Mouse (Mus musculus) stomach, embryonic 16.5 days (tissue): ENCODE measurements around the gene Gnb4. TPM values are rescaled to one million over a fixed set of nuclear protein-coding genes. Genes with fewer than 3 reads are reported as not detected.

Experiments
- ATAC-seq: fragments of 200-750 bp; cut with Nextera tagmentation; 2 replicates; pipeline ENCODE4 v1.8.0; 2017; ENCODE audit warnings: moderate number of reproducible peaks, moderate TSS enrichment; ENCODE audit not compliant: insufficient read depth, low FRiP score
- H3K27ac ChIP-seq: fragments of 300-500 bp; sonication (generic); 2 replicates; pipeline ENCODE4 v1.5.1; 2014; ENCODE audit warnings: low read length
- H3K27me3 ChIP-seq: fragments of 300-500 bp; sonication (generic); 2 replicates; pipeline ENCODE4 v1.6.1; 2014; ENCODE audit warnings: low read length, control low read depth, mixed read lengths; ENCODE audit not compliant: control insufficient read depth, insufficient read depth
- H3K36me3 ChIP-seq: fragments of 300-500 bp; sonication (generic); 2 replicates; pipeline ENCODE4 v1.6.1; 2014; ENCODE audit warnings: low read length; ENCODE audit not compliant: control insufficient read depth, insufficient read depth
- H3K4me1 ChIP-seq: fragments of 300-500 bp; sonication (generic); 2 replicates; pipeline ENCODE4 v1.6.1; 2014; ENCODE audit warnings: low read length, control low read depth, mixed read lengths; ENCODE audit not compliant: control insufficient read depth, insufficient read depth
- H3K4me2 ChIP-seq: fragments of 300-500 bp; sonication (generic); 2 replicates; pipeline ENCODE4 v1.6.1; 2014; ENCODE audit warnings: low read depth, low read length, mixed read lengths
- H3K4me3 ChIP-seq: fragments of 300-500 bp; sonication (generic); replicated peaks from 2 replicates; pipeline ENCODE4 v1.5.1; 2014; ENCODE audit warnings: mild to moderate bottlenecking, low read length
- H3K9ac ChIP-seq: fragments of 300-500 bp; sonication (generic); 2 replicates; pipeline ENCODE4 v1.6.1; 2014; ENCODE audit warnings: low read length
- H3K9me3 ChIP-seq: fragments of 300-500 bp; sonication (generic); replicated peaks from 2 replicates; pipeline ENCODE4 v1.6.1; 2016; ENCODE audit warnings: low read length, control low read depth; ENCODE audit not compliant: control insufficient read depth
- WGBS: fragments of 180-500 bp; shearing (Covaris S2); extraction: QIAGEN DNeasy Blood & Tissue Kit; methylation state at CpG from one replicate; pipeline ENCODE4 v1.1.7; 2014; 5-methylcytosine and 5-hydroxymethylcytosine counted together
- polyA plus RNA-seq: library from polyadenylated mRNA; unstranded; fragments of >200 nt; fragmentation: Nextera tagmentation; extraction: Ambion mirVana; gene quantifications from 2 replicates; pipeline ENCODE4 v1.2.1, GENCODE M21; 2015

The Gnb4 gene
- polyA plus RNA-seq, 1 experiment from 2014 or later = 66.1 TPM

DNA sequence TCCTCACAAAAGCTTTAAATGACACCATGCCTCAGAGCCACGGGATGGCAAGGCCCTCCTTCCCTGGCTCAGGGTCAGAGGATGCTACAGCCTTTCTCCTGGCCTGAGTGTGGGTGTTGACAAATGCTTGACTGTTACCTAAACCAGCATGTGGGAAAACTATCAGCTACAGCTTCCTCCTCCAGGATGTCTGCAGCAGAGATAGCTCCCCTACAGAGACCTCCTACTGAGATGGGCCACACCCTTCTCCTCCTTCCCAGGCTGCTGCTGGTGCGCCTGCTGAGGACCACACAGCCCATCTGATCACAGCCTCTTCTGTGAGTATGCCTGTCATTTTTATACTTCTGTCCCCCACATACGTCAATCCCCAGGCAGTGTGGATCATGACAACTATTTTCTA is 17.1 kb downstream of the Gnb4 start:
- 71% methylated on average over 3 of the region's 3 CpGs for WGBS
- Histone ChIP-seq H3K27ac (no peak overlapping the region), H3K4me2 (no peak overlapping the region), H3K4me3 (no peak overlapping the region), H3K36me3 (no peaks in the 10 kb centered on the region), H3K4me1 (no peaks in the 10 kb centered on the region), H3K9ac (no peak overlapping the region), H3K27me3 (no peaks in the 10 kb centered on the region), H3K9me3 (no peaks in the 10 kb centered on the region)
- ATAC-seq = no peak

GRCm38 (mm10) chr3:32595080-32595479 is 21.3 kb downstream of the Gnb4 start:
- Histone ChIP-seq H3K27me3 (no peaks in the 10 kb centered on the region), H3K9ac (no peak overlapping the region), H3K27ac (no peak overlapping the region), H3K36me3 (0 out of 2 replicates have a peak, but pooled peaks cover 1% of the 10 kb centered on the region), H3K4me2 (no peak overlapping the region), H3K9me3 (no peaks in the 10 kb centered on the region), H3K4me3 (no peak overlapping the region), H3K4me1 (no peaks in the 10 kb centered on the region)
- WGBS = 72% methylated on average over 4 of the region's 4 CpGs
- ATAC-seq = no peak

DNA sequence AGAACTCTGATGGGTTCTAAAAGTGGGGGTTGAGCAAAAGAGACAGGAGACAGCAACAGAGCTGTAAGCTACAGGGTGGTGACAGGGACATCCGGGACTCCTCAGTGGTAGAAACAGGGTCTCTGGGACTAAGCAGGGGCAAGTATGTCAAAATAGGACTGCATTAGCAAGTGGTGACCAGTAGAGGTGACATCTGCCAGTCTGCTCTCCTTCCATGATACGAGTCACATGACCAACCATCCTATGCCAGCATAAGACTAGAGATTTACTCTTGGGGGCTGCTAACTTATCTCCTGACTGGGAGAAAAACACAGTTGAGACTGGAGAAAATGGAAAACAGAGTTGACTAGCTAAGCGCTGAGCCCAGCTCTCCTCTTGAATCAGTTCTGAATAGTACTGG is 30.1 kb downstream of the Gnb4 start:
- 94% methylated on average over 3 of the region's 3 CpGs for WGBS
- Histone ChIP-seq H3K27me3 (no peaks in the 10 kb centered on the region), H3K4me1 (no peaks in the 10 kb centered on the region), H3K4me2 (no peak overlapping the region), H3K9ac (no peak overlapping the region), H3K36me3 (peaks cover 2% of the 10 kb centered on the region; the same call in 1 of the 2 replicates), H3K4me3 (no peak overlapping the region), H3K27ac (no peak overlapping the region), H3K9me3 (no peaks in the 10 kb centered on the region)
- ATAC-seq = no peak

- Histone ChIP-seq H3K4me2 (no peak overlapping the region), H3K36me3 (no peaks in the 10 kb centered on the region; the same call in 1 of the 2 replicates), H3K4me1 (no peaks in the 10 kb centered on the region), H3K4me3 (no peak overlapping the region), H3K9me3 (no peaks in the 10 kb centered on the region), H3K9ac (no peak overlapping the region), H3K27me3 (no peaks in the 10 kb centered on the region), H3K27ac (no peak overlapping the region)
- no peak for ATAC-seq
- 86% methylated on average over 4 of the region's 4 CpGs for WGBS
Measured at GRCm38 (mm10) chr3:32583489-32583888, 32.9 kb downstream of the Gnb4 start.

DNA sequence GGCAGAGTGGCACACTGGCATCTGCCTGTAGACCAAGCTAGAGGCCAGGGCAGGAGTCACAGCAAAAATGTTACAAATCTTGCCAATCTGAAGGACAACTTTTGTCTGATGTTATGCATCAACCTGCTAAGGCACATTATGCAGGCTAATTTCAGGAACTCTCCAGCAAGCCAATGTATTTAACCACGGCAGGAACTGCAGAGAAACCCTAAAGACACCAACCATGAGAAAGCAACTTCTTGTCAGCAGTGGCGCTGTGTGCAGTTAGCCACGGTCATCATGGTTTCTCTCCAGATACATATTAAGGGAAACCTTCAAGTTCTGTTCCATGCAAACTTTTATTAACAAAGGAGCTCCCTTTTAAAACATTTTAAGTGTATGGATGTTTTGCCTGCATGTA is 34.5 kb downstream of the Gnb4 start:
- H3K4me2 ChIP-seq = no peak overlapping the region
- H3K4me1 ChIP-seq = no peaks in the 10 kb centered on the region
- peaks cover 8% of the 10 kb centered on the region for H3K36me3 ChIP-seq
- no peak overlapping the region for H3K9ac ChIP-seq
- ATAC-seq = no peak
- WGBS = 83% methylated on average over 3 of the region's 3 CpGs
- no peaks in the 10 kb centered on the region for H3K9me3 ChIP-seq
- H3K27ac ChIP-seq = no peak overlapping the region
- no peaks in the 10 kb centered on the region for H3K27me3 ChIP-seq
- no peak overlapping the region for H3K4me3 ChIP-seq

DNA sequence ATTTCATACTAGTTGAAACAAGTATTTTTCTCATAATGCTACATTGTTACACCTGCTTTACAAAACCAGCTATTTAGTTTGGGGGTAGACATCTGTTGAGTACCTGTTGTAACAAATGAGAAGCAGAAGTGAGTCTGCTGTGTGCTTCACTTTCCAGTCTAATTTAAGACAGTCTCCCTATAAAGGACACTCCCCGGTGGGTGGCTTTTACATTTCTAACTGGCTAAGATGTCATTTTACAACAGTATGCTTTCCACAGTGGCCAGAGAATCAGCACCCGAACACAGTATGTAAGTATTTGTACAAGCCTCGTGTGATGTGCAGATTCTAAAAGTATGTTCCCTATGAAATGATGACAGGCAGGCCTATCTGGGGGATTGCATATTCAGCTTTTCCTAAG is 35.6 kb downstream of the Gnb4 start:
- Histone ChIP-seq H3K36me3 (peaks cover 8% of the 10 kb centered on the region), H3K4me2 (no peak overlapping the region), H3K27ac (no peak overlapping the region), H3K9me3 (no peaks in the 10 kb centered on the region), H3K4me1 (no peaks in the 10 kb centered on the region), H3K4me3 (no peak overlapping the region), H3K9ac (no peak overlapping the region), H3K27me3 (no peaks in the 10 kb centered on the region)
- ATAC-seq = no peak
- 78% methylated on average over 3 of the region's 3 CpGs for WGBS

GRCm38 (mm10) chr3:32578772-32579171 is 37.6 kb downstream of the Gnb4 start:
- H3K27me3 ChIP-seq = no peaks in the 10 kb centered on the region
- no peaks in the 10 kb centered on the region for H3K9me3 ChIP-seq
- H3K9ac ChIP-seq = no peak overlapping the region
- H3K36me3 ChIP-seq = peaks cover 10% of the 10 kb centered on the region
- no peak overlapping the region for H3K27ac ChIP-seq
- H3K4me1 ChIP-seq = no peaks in the 10 kb centered on the region
- H3K4me2 ChIP-seq = no peak overlapping the region
- WGBS = 84% methylated on average over 5 of the region's 5 CpGs
- H3K4me3 ChIP-seq = no peak overlapping the region
- ATAC-seq = no peak

GRCm38 (mm10) chr3:32575151-32575550 is 41.2 kb downstream of the Gnb4 start:
- H3K27me3 ChIP-seq = no peaks in the 10 kb centered on the region
- no peaks in the 10 kb centered on the region for H3K4me1 ChIP-seq
- no peak overlapping the region for H3K27ac ChIP-seq
- H3K36me3 ChIP-seq = peaks cover 10% of the 10 kb centered on the region
- WGBS = 92% methylated on average over 3 of the region's 3 CpGs
- H3K9ac ChIP-seq = no peak overlapping the region
- no peak overlapping the region for H3K4me2 ChIP-seq
- no peak overlapping the region for H3K4me3 ChIP-seq
- H3K9me3 ChIP-seq = no peaks in the 10 kb centered on the region
- no peak for ATAC-seq

GRCm38 (mm10) chr3:32573881-32574280 is 42.5 kb downstream of the Gnb4 start:
- peaks cover 10% of the 10 kb centered on the region for H3K36me3 ChIP-seq
- no peaks in the 10 kb centered on the region for H3K4me1 ChIP-seq
- H3K27me3 ChIP-seq = no peaks in the 10 kb centered on the region
- no peak overlapping the region for H3K4me2 ChIP-seq
- no peak for ATAC-seq
- H3K27ac ChIP-seq = no peak overlapping the region
- no peaks in the 10 kb centered on the region for H3K9me3 ChIP-seq
- no peak overlapping the region for H3K9ac ChIP-seq
- 58% methylated on average over 9 of the region's 9 CpGs for WGBS
- no peak overlapping the region for H3K4me3 ChIP-seq

GRCm38 (mm10) chr3:32573086-32573485 is 43.3 kb downstream of the Gnb4 start:
- 90% methylated on average over 2 of the region's 2 CpGs for WGBS
- Histone ChIP-seq H3K36me3 (peaks cover 17% of the 10 kb centered on the region), H3K27me3 (no peaks in the 10 kb centered on the region), H3K9me3 (no peaks in the 10 kb centered on the region), H3K4me3 (no peak overlapping the region), H3K27ac (no peak overlapping the region), H3K4me2 (no peak overlapping the region), H3K9ac (no peak overlapping the region), H3K4me1 (no peaks in the 10 kb centered on the region)
- no peak for ATAC-seq
